Mouse (Mus musculus) liver, adult 2 months (tissue): ENCODE results near the gene Tm6sf2. TPM values are rescaled to one million over a fixed set of nuclear protein-coding genes. Genes with fewer than 3 reads are reported as not detected.

Experiments used
- DNase-seq: peaks from one replicate; pipeline ENCODE4 v3.0.0-alpha.2; 2011; ENCODE audit warnings: low read depth, low spot score; ENCODE audit errors: extremely low read depth
- H3K27ac ChIP-seq: fragments of 200-500 bp; replicated peaks from 2 replicates; pipeline ENCODE4 v1.5.1; 2012; ENCODE audit warnings: low read depth, mild to moderate bottlenecking, control low read depth, inconsistent platforms, low read length; ENCODE audit not compliant: insufficient read depth
- H3K27me3 ChIP-seq: fragments of 200-500 bp; 2 replicates; pipeline ENCODE4 v1.6.1; 2012; ENCODE audit warnings: mild to moderate bottlenecking, moderate library complexity, low read length, inconsistent platforms; ENCODE audit not compliant: control insufficient read depth, insufficient read depth
- H3K36me3 ChIP-seq: fragments of 200-500 bp; 2 replicates; pipeline ENCODE4 v1.6.1; 2012; ENCODE audit warnings: low read length, inconsistent platforms; ENCODE audit not compliant: control insufficient read depth, insufficient read depth
- H3K4me1 ChIP-seq: fragments of 200-500 bp; 2 replicates; pipeline ENCODE4 v1.6.1; 2011; ENCODE audit warnings: low read length; ENCODE audit not compliant: control insufficient read depth, insufficient read depth
- H3K4me3 ChIP-seq: fragments of 200-500 bp; 2 replicates; pipeline ENCODE4 v1.5.1; 2011; ENCODE audit warnings: low read depth, mild to moderate bottlenecking, control low read depth, low read length, moderate library complexity; ENCODE audit not compliant: insufficient read depth
- H3K79me2 ChIP-seq: fragments of 200-500 bp; 2 replicates; pipeline ENCODE4 v1.6.1; 2012; ENCODE audit warnings: inconsistent platforms, mild to moderate bottlenecking, low read length, moderate library complexity; ENCODE audit not compliant: control insufficient read depth, insufficient read depth
- H3K9ac ChIP-seq: fragments of 200-500 bp; 2 replicates; pipeline ENCODE4 v1.6.1; 2012; ENCODE audit warnings: low read depth, mild to moderate bottlenecking, control low read depth, inconsistent platforms, low read length
- CTCF ChIP-seq: fragments of 200-500 bp; IDR thresholded peaks from 2 replicates; pipeline ENCODE4 v1.5.1; 2011; ENCODE audit warnings: low read depth, low read length, control low read depth
- POLR2A ChIP-seq: fragments of 200-500 bp; IDR thresholded peaks from 2 replicates; pipeline ENCODE4 v1.6.1; 2011; ENCODE audit warnings: low read length, control low read depth; ENCODE audit not compliant: insufficient read depth; ENCODE audit errors: extremely low read depth
- WGBS: fragments of 180-500 bp; shearing (Covaris S2); methylation state at CpG from one replicate; pipeline ENCODE4 v1.1.7; 2018; 5-methylcytosine and 5-hydroxymethylcytosine counted together
- polyA plus RNA-seq: library from polyadenylated mRNA; depleted of rRNA; stranded (reverse); fragments of >200 nt; gene quantifications from 2 replicates; pipeline ENCODE4 v1.2.3, GENCODE M21; 2012
- total RNA-seq: library from RNA; depleted of rRNA; stranded (reverse); fragments of >200 nt; gene quantifications from 2 replicates; pipeline ENCODE4 v1.2.3, GENCODE M21; 2014

Tm6sf2 gene
- total and polyA plus RNA-seq, 2 experiments, result 43.8 to 152 TPM

- DNase-seq, result no peak
- H3K4me3 ChIP-seq, result no peak overlapping the region
- no peak for TF ChIP-seq POLR2A
- no peak for TF ChIP-seq CTCF
- 76% methylated on average over 8 of the region's 8 CpGs for WGBS
- H3K27ac ChIP-seq, result no peak overlapping the region
- H3K79me2 ChIP-seq, result no peaks in the 10 kb centered on the region
- H3K9ac ChIP-seq, result no peak overlapping the region
- H3K36me3 ChIP-seq, result no peaks in the 10 kb centered on the region
- no peaks in the 10 kb centered on the region for H3K4me1 ChIP-seq
- H3K27me3 ChIP-seq, result peaks cover 8% of the 10 kb centered on the region
Measured at GRCm38 (mm10) chr8:70092786-70093185, 20.1 kb downstream of the Tm6sf2 start.

- no peaks in the 10 kb centered on the region for H3K36me3 ChIP-seq
- H3K9ac ChIP-seq, result no peak overlapping the region
- H3K27me3 ChIP-seq, result no peaks in the 10 kb centered on the region
- no peaks in the 10 kb centered on the region for H3K4me1 ChIP-seq
- no peak overlapping the region for H3K27ac ChIP-seq
- no peak for DNase-seq
- 69% methylated on average over 8 of the region's 8 CpGs for WGBS
- no peak overlapping the region for H3K4me3 ChIP-seq
- no peaks in the 10 kb centered on the region for H3K79me2 ChIP-seq
- TF ChIP-seq CTCF, result no peak
- no peak for TF ChIP-seq POLR2A
Measured at GRCm38 (mm10) chr8:70099276-70099675, 26.6 kb downstream of the Tm6sf2 start.

- no peak for TF ChIP-seq POLR2A
- TF ChIP-seq CTCF, result no peak
- no peak for DNase-seq
- Histone ChIP-seq H3K27ac (no peak overlapping the region), H3K79me2 (no peaks in the 10 kb centered on the region), H3K9ac (no peak overlapping the region), H3K36me3 (no peaks in the 10 kb centered on the region), H3K4me1 (no peaks in the 10 kb centered on the region), H3K27me3 (no peaks in the 10 kb centered on the region), H3K4me3 (no peak overlapping the region)
- 80% methylated on average over 8 of the region's 8 CpGs for WGBS
Measured at GRCm38 (mm10) chr8:70100241-70100640, 27.5 kb downstream of the Tm6sf2 start.

- TF ChIP-seq POLR2A, result no peak
- peak; percentile 94 for TF ChIP-seq CTCF
- no peaks in the 10 kb centered on the region for H3K27me3 ChIP-seq
- no peaks in the 10 kb centered on the region for H3K36me3 ChIP-seq
- 10% methylated on average over 6 of the region's 6 CpGs for WGBS
- DNase-seq, result peak; percentile 43
- H3K9ac ChIP-seq, result no peak overlapping the region
- H3K79me2 ChIP-seq, result no peaks in the 10 kb centered on the region
- H3K27ac ChIP-seq, result no peak overlapping the region
- no peak overlapping the region for H3K4me3 ChIP-seq
- H3K4me1 ChIP-seq, result no peaks in the 10 kb centered on the region
Measured at GRCm38 (mm10) chr8:70104506-70104905, 31.8 kb downstream of the Tm6sf2 start.

GRCm38 (mm10) chr8:70104922-70105321 is 32.2 kb downstream of the Tm6sf2 start:
- no peaks in the 10 kb centered on the region for H3K36me3 ChIP-seq

GRCm38 (mm10) chr8:70110451-70110850 is 37.7 kb downstream of the Tm6sf2 start:
- no peak for TF ChIP-seq POLR2A
- no peak for TF ChIP-seq CTCF
- Histone ChIP-seq H3K9ac (no peak overlapping the region), H3K79me2 (no peaks in the 10 kb centered on the region), H3K27me3 (peaks cover 15% of the 10 kb centered on the region), H3K36me3 (no peaks in the 10 kb centered on the region), H3K27ac (no peak overlapping the region), H3K4me1 (no peaks in the 10 kb centered on the region), H3K4me3 (no peak overlapping the region)
- DNase-seq, result no peak
- 66% methylated on average over 2 of the region's 2 CpGs for WGBS

More at GRCm38 (mm10) chr8:70104922-70105321, 32.2 kb downstream of the Tm6sf2 start:
- Histone ChIP-seq H3K4me3 (no peak overlapping the region), H3K27me3 (no peaks in the 10 kb centered on the region), H3K79me2 (no peaks in the 10 kb centered on the region), H3K4me1 (no peaks in the 10 kb centered on the region), H3K27ac (no peak overlapping the region), H3K9ac (no peak overlapping the region)
- 67% methylated on average over 7 of the region's 7 CpGs for WGBS
- TF ChIP-seq POLR2A, result no peak
- TF ChIP-seq CTCF, result no peak
- no peak for DNase-seq
